Mouse (Mus musculus) heart, postnatal 0 days (tissue): ENCODE measurements around the gene Socs1. TPM values are rescaled to one million over a fixed set of nuclear protein-coding genes. Genes with fewer than 3 reads are reported as not detected.

Experiments used
- ATAC-seq: fragments of 200-750 bp; cut with Nextera tagmentation; 2 replicates; pipeline ENCODE4 v1.8.0; 2017; ENCODE audit warnings: low read depth, moderate number of reproducible peaks, moderate library complexity; ENCODE audit not compliant: insufficient read depth
- DNase-seq: peaks from one replicate; pipeline ENCODE4 v3.0.0-alpha.2; 2016; ENCODE audit warnings: low spot score
- H3K27ac ChIP-seq: fragments of 300-500 bp; sonication (generic); 2 replicates; pipeline ENCODE4 v1.5.1; 2014; ENCODE audit warnings: low read depth, mild to moderate bottlenecking
- H3K27me3 ChIP-seq: fragments of 300-500 bp; sonication (generic); 2 replicates; pipeline ENCODE4 v1.6.1; 2014; ENCODE audit warnings: low read length, mixed read lengths; ENCODE audit not compliant: control insufficient read depth, insufficient read depth
- H3K36me3 ChIP-seq: fragments of 300-500 bp; sonication (generic); replicated peaks from 2 replicates; pipeline ENCODE4 v1.6.1; 2014; ENCODE audit warnings: low read length, mixed read lengths; ENCODE audit not compliant: control insufficient read depth, insufficient read depth
- H3K4me1 ChIP-seq: fragments of 300-500 bp; sonication (generic); 2 replicates; pipeline ENCODE4 v1.6.1; 2014; ENCODE audit warnings: antibody characterized with exemption; ENCODE audit not compliant: control insufficient read depth, insufficient read depth
- H3K4me2 ChIP-seq: fragments of 300-500 bp; sonication (generic); 2 replicates; pipeline ENCODE4 v1.6.1; 2014; ENCODE audit warnings: low read depth, mild to moderate bottlenecking, low read length, moderate library complexity
- H3K4me3 ChIP-seq: fragments of 300-500 bp; sonication (generic); 2 replicates; pipeline ENCODE4 v1.5.1; 2014; ENCODE audit warnings: low read depth, low read length
- H3K9ac ChIP-seq: fragments of 300-500 bp; sonication (generic); replicated peaks from 2 replicates; pipeline ENCODE4 v1.6.1; 2014; ENCODE audit warnings: low read depth, low read length, mixed read lengths
- H3K9me3 ChIP-seq: fragments of 300-500 bp; sonication (generic); replicated peaks from 2 replicates; pipeline ENCODE4 v1.6.1; 2016; ENCODE audit warnings: low read length; ENCODE audit not compliant: control insufficient read depth
- CTCF ChIP-seq: IDR thresholded peaks from 2 replicates; pipeline ENCODE4 v1.5.1; 2016; ENCODE audit warnings: antibody characterized with exemption, control low read depth, low read depth
- EP300 ChIP-seq: IDR thresholded peaks from 2 replicates; pipeline ENCODE4 v1.6.1; 2016; ENCODE audit warnings: antibody characterized with exemption, low read depth
- WGBS: fragments of 180-500 bp; shearing (Covaris S2); extraction: QIAGEN DNeasy Blood & Tissue Kit; methylation state at CpG from one replicate; pipeline ENCODE4 v1.1.7; 2014; 5-methylcytosine and 5-hydroxymethylcytosine counted together
- polyA plus RNA-seq: library from polyadenylated mRNA; unstranded; fragments of >200 nt; fragmentation: Nextera tagmentation; extraction: Ambion mirVana; gene quantifications from 2 replicates; pipeline ENCODE4 v1.2.1, GENCODE M21; 2015
- total RNA-seq: library from RNA; depleted of rRNA; stranded (reverse); fragments of >200 nt; gene quantifications from 2 replicates; pipeline ENCODE4 v1.2.3, GENCODE M21; 2014; ENCODE audit warnings: low replicate concordance; rRNA removed

Gene Socs1
- total RNA-seq (0.80 and 5.0 TPM in 2 replicates), polyA plus RNA-seq (2.7 and 3.2 TPM in 2 replicates)

- H3K27me3 ChIP-seq, result no peaks in the 10 kb centered on the region
- DNase-seq (peak; percentile 93), ATAC-seq (peak; percentile 78)
- peak within 1 kb of the TSS; percentile 93 for H3K4me2 ChIP-seq
- peak within 1 kb of the TSS; percentile 73 for H3K9ac ChIP-seq
- H3K27ac ChIP-seq, result peak within 1 kb of the TSS; percentile 94
- H3K9me3 ChIP-seq, result no peaks in the 10 kb centered on the region
- TF ChIP-seq CTCF (no peak), EP300 (no peak; the same call in none of the 2 replicates)
- H3K4me3 ChIP-seq, result peak within 1 kb of the TSS; percentile 79
- WGBS, result under 1% methylated on average over 59 of the region's 59 CpGs
- H3K4me1 ChIP-seq, result peaks cover 28% of the 10 kb centered on the region
- H3K36me3 ChIP-seq, result no peaks in the 10 kb centered on the region
These were observed at the start of gene Socs1 for GRCm38 (mm10) chr16:10785371-10786231. TSS of gene Socs1 (minus strand) at chr16:10785536.

- peak overlapping the region; percentile 96 for H3K4me2 ChIP-seq
- ATAC-seq (no peak), DNase-seq (no peak)
- peaks cover 24% of the 10 kb centered on the region for H3K4me1 ChIP-seq
- no peaks in the 10 kb centered on the region for H3K36me3 ChIP-seq
- no peaks in the 10 kb centered on the region for H3K9me3 ChIP-seq
- WGBS, result 2% methylated on average over 12 of the region's 12 CpGs
- H3K27me3 ChIP-seq, result no peaks in the 10 kb centered on the region
- H3K9ac ChIP-seq, result no peak overlapping the region
- TF ChIP-seq CTCF, result no peak
- TF ChIP-seq EP300, result no peak
- peak overlapping the region; percentile 79 for H3K4me3 ChIP-seq
- H3K27ac ChIP-seq, result peak overlapping the region; percentile 26; the same call in 1 of the 2 replicates
These were observed 49.2 kb upstream of the Socs1 start for GRCm38 (mm10) chr16:10834542-10834910.

- Histone ChIP-seq H3K27ac (no peak overlapping the region; the same call in 1 of the 2 replicates), H3K4me3 (no peak overlapping the region), H3K9me3 (no peaks in the 10 kb centered on the region), H3K9ac (no peak overlapping the region), H3K4me2 (no peak overlapping the region), H3K4me1 (no peaks in the 10 kb centered on the region), H3K27me3 (no peaks in the 10 kb centered on the region), H3K36me3 (no peaks in the 10 kb centered on the region)
- no peak for DNase-seq
- no peak for TF ChIP-seq EP300
- TF ChIP-seq CTCF, result no peak
- ATAC-seq, result no peak
- 70% methylated on average over 4 of the region's 4 CpGs for WGBS
These were observed 43.1 kb upstream of the Socs1 start for GRCm38 (mm10) chr16:10828461-10828805.

GRCm38 (mm10) chr16:10827766-10828460 lies 42.6 kb upstream of the Socs1 start:
- H3K4me1 ChIP-seq, result no peaks in the 10 kb centered on the region
- peak overlapping the region; percentile 65; the same call in 1 of the 2 replicates for H3K27ac ChIP-seq
- H3K4me3 ChIP-seq, result no peak overlapping the region
- H3K27me3 ChIP-seq, result no peaks in the 10 kb centered on the region
- DNase-seq, result no peak
- H3K9ac ChIP-seq, result no peak overlapping the region
- no peaks in the 10 kb centered on the region for H3K9me3 ChIP-seq
- no peak for TF ChIP-seq CTCF
- no peak for TF ChIP-seq EP300
- no peak overlapping the region for H3K4me2 ChIP-seq
- WGBS, result 77% methylated on average over 7 of the region's 7 CpGs
- no peak for ATAC-seq
- no peaks in the 10 kb centered on the region for H3K36me3 ChIP-seq

- DNase-seq (no peak), ATAC-seq (no peak)
- H3K9me3 ChIP-seq, result no peaks in the 10 kb centered on the region
- H3K27ac ChIP-seq, result peak overlapping the region; percentile 65; the same call in 1 of the 2 replicates
- no peaks in the 10 kb centered on the region for H3K36me3 ChIP-seq
- no peak overlapping the region for H3K4me2 ChIP-seq
- 91% methylated on average over 9 of the region's 9 CpGs for WGBS
- TF ChIP-seq EP300, result no peak
- TF ChIP-seq CTCF, result no peak
- H3K4me1 ChIP-seq, result no peaks in the 10 kb centered on the region
- no peak overlapping the region for H3K9ac ChIP-seq
- no peaks in the 10 kb centered on the region for H3K27me3 ChIP-seq
- no peak overlapping the region for H3K4me3 ChIP-seq
These were observed 41.9 kb upstream of the Socs1 start for GRCm38 (mm10) chr16:10827269-10827668.
